Mouse (Mus musculus) spleen, embryonic (tissue): ENCODE results near the gene Arhgef17.
"Not testable (repeated sequence)": the region's sequence is repeated elsewhere in the genome, so short reads cannot be mapped to it uniquely, and the experiment has no call there.

Experiments used
- CTCF ChIA-PET: fragments of 350-600 bp; sonication (Branson Sonifier 250); formaldehyde crosslinking; loops from one replicate; lab custom pipeline; 2022; lab: Charles Lee

The Arhgef17 gene

GRCm38 (mm10) chr7:100853396-100853795 is 78.5 kb downstream of the Arhgef17 start:
- CTCF ChIA-PET = interaction anchor here (1.0 kb wide), 1 partner anchor 10 kb away, joined by 3 read pairs; the partner anchor contains the start of gene Relt

GRCm38 (mm10) chr7:100851481-100852356 is 80.2 kb downstream of the Arhgef17 start:
- CTCF ChIA-PET = no interaction called here

GRCm38 (mm10) chr7:100849508-100849907 is 82.4 kb downstream of the Arhgef17 start:
- CTCF ChIA-PET = interaction anchor here (0.6 to 3.6 kb wide), 8 partner anchors 11 to 84 kb away, joined by 3 to 15 read pairs (median 6); no protein-coding TSS in a partner anchor

GRCm38 (mm10) chr7:100848744-100849143 is 83.2 kb downstream of the Arhgef17 start:
- CTCF ChIA-PET = interaction anchor here (0.5 to 3.6 kb wide), 11 partner anchors 10 to 1127 kb away, joined by 3 to 15 read pairs (median 4); partner anchors contain the start of gene Relt

GRCm38 (mm10) chr7:100847131-100847530 is 84.8 kb downstream of the Arhgef17 start:
- CTCF ChIA-PET = interaction anchor here (0.6 to 3.6 kb wide), 3 partner anchors 21 to 66 kb away, joined by 3 to 16 read pairs (median 13); no protein-coding TSS in a partner anchor

GRCm38 (mm10) chr7:100846033-100846432 is 85.9 kb downstream of the Arhgef17 start:
- CTCF ChIA-PET = not testable (repeated sequence)

- CTCF ChIA-PET = interaction anchor here (0.5 to 0.9 kb wide), 2 partner anchors 9 to 362 kb away, joined by 4 to 5 read pairs; no protein-coding TSS in a partner anchor
These were observed 86.5 kb downstream of the Arhgef17 start for GRCm38 (mm10) chr7:100845412-100845811.

GRCm38 (mm10) chr7:100845026-100845400 is 86.9 kb downstream of the Arhgef17 start:
- CTCF ChIA-PET = interaction anchor here (0.5 to 0.9 kb wide), 2 partner anchors 9 to 361 kb away, joined by 4 to 5 read pairs; no protein-coding TSS in a partner anchor

- CTCF ChIA-PET = interaction anchor here (1.0 kb wide), 1 partner anchor 532 kb away, joined by 5 read pairs; no protein-coding TSS in a partner anchor
These were observed 87.4 kb downstream of the Arhgef17 start for GRCm38 (mm10) chr7:100844385-100845025.

- CTCF ChIA-PET = interaction anchor here (1.0 kb wide), 1 partner anchor 532 kb away, joined by 5 read pairs; no protein-coding TSS in a partner anchor
These were observed 88.0 kb downstream of the Arhgef17 start for GRCm38 (mm10) chr7:100843866-100844265.

GRCm38 (mm10) chr7:100842175-100842574 is 89.7 kb downstream of the Arhgef17 start:
- CTCF ChIA-PET = no interaction called here

- CTCF ChIA-PET = no interaction called here
These were observed 90.3 kb downstream of the Arhgef17 start for GRCm38 (mm10) chr7:100841608-100842007.

- CTCF ChIA-PET = no interaction called here
These were observed 91.0 kb downstream of the Arhgef17 start for GRCm38 (mm10) chr7:100840906-100841305.

- CTCF ChIA-PET = no interaction called here
These were observed 92.1 kb downstream of the Arhgef17 start for GRCm38 (mm10) chr7:100839632-100840402.

- CTCF ChIA-PET = interaction anchor here (0.6 kb wide), 1 partner anchor 11 kb away, joined by 3 read pairs; no protein-coding TSS in a partner anchor
These were observed 94.2 kb downstream of the Arhgef17 start for GRCm38 (mm10) chr7:100837701-100838100.

- CTCF ChIA-PET = no interaction called here
These were observed 95.2 kb downstream of the Arhgef17 start for GRCm38 (mm10) chr7:100836657-100837056.

GRCm38 (mm10) chr7:100835711-100836110 is 96.2 kb downstream of the Arhgef17 start:
- CTCF ChIA-PET = no interaction called here

GRCm38 (mm10) chr7:100835168-100835567 is 96.7 kb downstream of the Arhgef17 start:
- CTCF ChIA-PET = no interaction called here

GRCm38 (mm10) chr7:100833859-100834258 is 98.0 kb downstream of the Arhgef17 start:
- CTCF ChIA-PET = no interaction called here

GRCm38 (mm10) chr7:100828549-100828948 is 103.4 kb downstream of the Arhgef17 start:
- CTCF ChIA-PET = no interaction called here

GRCm38 (mm10) chr7:100824661-100825060 is 107.2 kb downstream of the Arhgef17 start:
- CTCF ChIA-PET = interaction anchor here (0.6 kb wide), 1 partner anchor 291 kb away, joined by 12 read pairs; no protein-coding TSS in a partner anchor
